Mouse (Mus musculus): ENCODE results near the gene Zdhhc19.

Gene Zdhhc19

DNA sequence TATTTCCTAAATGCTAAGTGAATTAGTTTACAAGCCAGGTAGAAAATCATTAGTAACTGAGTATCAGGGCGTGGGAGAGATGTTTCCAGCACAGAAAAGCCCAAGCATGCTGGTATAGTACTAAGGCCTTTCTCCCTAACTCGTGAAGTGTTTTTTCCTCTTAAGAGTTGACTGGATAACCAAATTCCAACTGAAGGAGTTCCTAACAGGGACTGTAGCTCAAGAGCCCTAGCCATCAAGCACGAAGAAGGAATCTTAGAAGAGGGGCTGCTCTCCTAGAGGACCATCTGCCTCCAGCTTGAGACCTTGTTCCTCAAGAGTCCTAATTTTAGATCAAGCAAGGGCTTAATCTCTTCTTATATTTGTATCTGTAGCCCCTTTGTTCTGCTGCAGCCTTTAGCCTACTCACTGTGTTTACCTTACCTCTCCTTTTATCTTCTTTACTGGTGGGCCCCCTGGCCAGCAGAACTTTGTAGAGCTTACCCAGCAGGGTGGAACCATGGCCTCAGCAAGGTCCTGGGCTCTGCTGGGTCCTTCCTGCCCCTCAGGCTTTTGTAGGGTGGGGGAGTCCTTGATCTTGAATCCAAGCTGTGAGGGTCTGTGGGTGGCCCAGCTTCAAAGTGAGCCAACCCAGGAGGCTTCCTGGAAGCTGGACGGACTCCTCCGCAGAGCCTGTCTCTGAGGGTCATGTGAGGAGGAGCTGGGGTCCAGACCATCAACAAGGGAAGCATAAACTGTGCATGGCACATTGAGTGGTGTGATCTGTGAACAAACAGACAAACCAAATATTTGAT, 42.0 kb downstream of the Zdhhc19 start:
- in situ Hi-C loops (cut with MboI; ENCODE audit: unreplicated experiment in 2 of 2) = no loop called here

DNA sequence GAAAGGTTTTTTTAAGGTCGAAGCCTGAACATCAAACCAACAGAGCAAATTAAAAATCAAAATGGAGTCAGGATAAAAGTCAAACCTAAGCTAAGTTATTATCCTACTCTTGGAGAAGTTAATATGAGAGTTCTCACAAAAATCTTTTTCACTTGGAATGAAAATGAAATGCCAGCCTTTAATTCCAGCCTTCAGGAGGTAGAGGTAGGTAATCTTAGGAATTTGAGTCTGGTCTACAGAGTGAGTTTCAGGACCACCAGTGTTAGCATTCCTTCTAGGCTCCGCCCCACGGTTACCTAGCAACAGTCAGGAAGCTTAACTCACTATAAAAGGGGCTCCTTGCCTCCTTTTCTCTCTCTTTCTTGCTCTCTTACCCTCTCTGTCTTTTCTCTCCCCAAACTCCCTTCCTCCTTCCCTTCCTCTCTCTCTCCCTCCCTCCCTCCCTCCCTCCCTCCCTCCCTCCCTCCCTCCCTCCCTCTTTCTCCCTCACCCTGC, 42.7 kb downstream of the Zdhhc19 start:
- in situ Hi-C loops (cut with MboI; ENCODE audit: unreplicated experiment in 2 of 2) = no loop called here

DNA sequence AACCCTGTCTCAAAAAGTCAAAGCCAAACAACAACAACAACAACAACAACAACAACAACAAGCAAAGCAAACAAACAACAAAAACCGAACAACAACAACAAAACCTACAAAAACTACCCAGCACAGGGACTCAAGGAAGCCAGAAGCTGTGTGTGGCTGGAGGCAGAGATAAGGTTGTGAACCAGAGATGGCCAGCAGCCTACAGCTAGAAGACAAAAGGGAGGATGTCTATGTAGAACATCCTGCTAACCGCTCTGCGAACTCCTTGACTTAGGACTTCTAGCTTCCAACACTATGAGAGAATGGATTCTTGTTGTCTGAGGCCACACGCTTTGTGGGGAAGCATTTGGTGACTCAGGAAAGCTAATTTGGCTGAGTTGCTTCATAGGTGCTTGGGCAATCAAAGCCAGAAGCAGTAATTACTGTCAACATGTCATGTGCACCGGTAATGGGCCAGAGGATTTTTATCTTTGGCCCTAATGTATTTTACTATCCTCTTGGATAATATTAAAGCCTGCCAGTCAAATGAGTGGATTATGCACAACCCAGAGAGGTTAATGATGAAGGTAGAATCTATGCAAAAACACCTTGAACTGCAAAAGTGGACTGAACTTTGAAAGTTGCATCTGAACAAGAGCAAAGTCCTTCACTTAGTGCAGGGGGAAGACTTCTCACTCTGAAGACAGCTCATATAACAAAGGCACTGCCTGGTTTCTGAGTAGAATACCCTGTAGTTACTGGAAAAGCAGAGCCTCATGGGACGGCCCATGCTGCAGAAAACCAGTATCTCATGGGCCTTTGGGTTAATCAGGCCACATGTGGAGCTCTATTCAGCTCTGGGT, 45.5 kb downstream of the Zdhhc19 start:
- in situ Hi-C loops (cut with MboI; ENCODE audit: unreplicated experiment in 2 of 2) = no loop called here

DNA sequence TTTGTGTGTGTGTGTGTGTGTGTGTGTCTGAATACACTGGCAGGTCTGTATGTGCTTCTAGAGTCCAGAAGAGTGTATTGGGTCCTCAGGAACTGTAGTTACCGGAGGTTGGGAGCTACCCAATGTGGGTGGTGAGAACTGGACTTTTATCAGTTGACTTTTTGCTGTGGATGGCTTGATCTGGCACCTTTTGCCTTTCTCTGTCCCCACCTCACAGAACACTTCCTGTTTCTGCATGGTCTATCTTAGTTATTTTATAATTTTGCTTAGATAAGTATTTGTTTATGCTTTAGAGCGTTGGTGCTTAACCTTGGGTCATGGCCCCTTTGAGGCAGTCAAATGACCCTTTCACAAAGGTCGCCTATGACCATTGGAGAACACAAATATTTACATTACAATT, 47.4 kb downstream of the Zdhhc19 start:
- in situ Hi-C loops (cut with MboI; ENCODE audit: unreplicated experiment in 2 of 2) = no loop called here

DNA sequence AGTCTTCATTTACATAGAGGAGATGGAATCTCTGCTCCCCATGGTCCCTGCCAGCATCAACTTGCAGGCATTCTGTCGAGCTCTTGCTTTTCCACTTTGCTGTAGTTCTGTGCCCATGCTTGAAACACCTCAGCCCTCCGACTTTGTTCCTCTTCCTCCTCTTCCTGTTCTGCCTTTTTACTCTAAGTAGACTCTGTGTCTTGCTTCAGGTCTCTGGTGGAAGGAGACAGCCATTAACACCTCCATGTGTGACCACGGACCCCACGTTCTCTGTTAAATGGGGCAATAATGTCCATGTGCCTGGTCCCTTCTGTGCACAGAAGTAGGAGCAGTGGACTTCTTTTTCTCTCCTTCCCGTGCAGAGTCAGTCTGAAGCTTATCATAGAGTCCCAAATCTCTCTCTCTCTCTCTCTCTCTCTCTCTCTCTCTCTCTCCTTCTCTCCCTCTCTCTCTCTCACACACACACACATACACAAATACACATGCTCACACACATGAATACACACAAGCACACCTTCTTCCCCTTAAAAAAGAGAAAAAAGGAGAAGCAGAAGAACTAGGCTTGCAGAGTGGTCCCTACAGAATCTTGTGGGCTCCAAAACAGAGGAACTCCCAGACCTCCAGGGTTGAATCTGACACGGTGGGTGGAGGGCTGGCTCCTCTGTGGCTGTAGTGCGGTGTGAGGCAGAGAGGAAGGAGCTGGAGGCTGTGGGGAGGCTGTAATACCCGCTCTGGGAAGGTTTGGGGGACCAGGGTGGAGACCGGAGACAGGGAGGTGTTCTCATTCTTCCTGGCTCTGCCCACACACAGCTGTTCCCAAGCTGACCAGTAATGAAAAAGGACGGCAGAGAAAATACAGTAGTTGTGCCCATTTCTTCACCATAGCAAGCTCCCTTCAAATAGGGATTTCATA, 51.3 kb downstream of the Zdhhc19 start:
- in situ Hi-C loops (cut with MboI; ENCODE audit: unreplicated experiment in 2 of 2) = no loop called here

DNA sequence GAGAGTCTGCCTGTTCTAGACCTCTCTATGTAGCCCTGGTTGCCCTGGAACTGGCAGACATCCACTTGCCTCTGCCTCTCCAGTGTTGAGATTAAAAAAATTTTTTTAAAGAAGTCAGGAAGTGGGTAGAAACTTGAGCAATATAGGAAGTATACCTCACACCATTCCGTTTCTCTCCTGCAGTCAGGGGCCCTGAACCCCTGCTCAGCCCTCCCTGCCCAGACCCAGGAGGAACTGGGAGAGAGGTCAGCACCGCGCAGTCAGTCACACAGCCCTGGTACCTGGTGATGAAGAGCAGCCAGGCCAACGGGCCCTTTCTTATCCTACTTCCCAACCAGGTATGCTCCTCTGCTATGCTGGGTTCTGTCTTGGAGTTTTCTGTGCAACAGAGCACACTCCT, 54.0 kb downstream of the Zdhhc19 start:
- in situ Hi-C loops (cut with MboI; ENCODE audit: unreplicated experiment in 2 of 2) = no loop called here

DNA sequence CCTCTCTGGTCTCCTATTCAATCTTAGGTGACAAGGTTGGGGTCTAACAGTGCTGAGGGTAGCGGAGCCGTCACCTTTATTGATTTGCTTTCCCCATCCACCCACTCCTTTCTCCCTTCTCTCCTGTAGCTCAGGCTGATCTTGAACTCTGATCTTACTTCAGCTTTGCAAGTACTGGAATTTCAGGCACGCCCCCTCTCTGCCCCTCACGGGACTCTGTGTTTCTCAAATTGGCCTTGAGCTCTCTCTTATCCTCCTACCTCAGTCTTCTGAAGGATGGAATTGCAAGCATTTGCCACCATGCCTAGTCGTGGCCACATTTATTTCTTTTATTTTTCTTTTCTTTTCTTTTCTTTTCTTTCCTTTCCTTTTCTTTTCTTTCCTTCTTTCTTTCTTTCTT, 54.4 kb downstream of the Zdhhc19 start:
- in situ Hi-C loops (cut with MboI; ENCODE audit: unreplicated experiment in 2 of 2) = no loop called here

DNA sequence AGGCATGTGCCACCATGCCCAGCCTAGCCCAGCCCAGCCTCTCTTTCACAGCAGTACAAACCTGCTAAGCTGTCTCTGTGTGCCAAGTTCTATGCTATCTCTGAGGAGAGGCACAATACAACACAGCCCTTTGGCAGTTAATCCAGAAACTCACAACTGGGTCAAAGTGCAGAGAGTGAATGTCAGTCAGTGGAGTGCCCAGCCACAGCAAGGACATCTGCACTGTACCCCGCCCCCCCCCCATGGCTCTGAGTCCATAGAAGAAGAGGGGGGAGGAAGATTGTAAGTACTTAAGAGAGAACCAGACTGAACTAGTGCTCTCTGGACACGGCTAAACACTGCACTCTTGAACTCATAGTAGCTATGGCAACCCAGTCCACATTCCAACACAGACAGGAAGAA, 55.3 kb downstream of the Zdhhc19 start:
- in situ Hi-C loops (cut with MboI; ENCODE audit: unreplicated experiment in 2 of 2) = no loop called here

DNA sequence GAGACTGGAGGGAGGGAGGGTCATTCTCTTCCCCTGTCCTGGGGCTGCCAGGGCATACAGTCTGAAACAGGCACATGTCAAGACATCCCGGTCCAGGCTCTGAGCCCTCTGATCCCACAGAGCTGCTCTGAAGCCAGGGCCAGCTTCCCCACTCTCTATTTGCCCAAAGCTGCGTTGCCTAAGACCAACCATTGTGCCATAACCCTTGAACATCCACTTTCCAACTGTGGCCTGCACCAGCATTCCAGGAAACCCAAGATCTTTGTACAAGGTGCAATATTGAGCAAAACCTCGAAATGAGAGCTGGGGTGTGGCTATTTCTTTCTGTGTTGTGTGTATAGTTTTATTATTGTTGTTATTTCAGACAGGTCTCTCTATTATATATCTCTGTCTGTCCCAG, 59.5 kb downstream of the Zdhhc19 start:
- in situ Hi-C loops (cut with MboI; ENCODE audit: unreplicated experiment in 2 of 2) = loop anchor here in 1 of 2 experiments (5.0 kb wide), 1 partner anchor 52 kb away; the partner anchor contains the start of gene Tfrc

DNA sequence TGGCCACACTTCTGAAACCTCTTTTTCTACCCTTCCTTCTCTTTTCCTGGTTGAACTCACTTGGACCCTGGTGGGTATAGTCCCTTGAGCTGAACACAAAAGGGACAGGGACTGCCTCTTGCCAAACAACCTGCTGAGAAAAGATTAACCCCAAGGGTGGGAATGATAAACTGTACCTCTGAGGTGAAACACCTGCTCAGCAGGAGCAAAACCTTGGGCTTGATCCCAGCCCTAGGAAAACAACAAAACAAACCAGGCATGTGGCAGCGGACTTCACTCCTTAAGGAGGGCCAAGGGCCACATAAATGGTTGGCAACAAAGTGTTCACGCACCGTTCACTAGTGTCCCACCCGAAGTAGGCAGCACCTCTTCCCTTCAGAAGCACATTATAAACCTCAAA, 63.4 kb downstream of the Zdhhc19 start:
- in situ Hi-C loops (cut with MboI; ENCODE audit: unreplicated experiment in 2 of 2) = loop anchor here in 1 of 2 experiments (5.0 kb wide), 1 partner anchor 48 kb away; the partner anchor contains the start of gene Tfrc

DNA sequence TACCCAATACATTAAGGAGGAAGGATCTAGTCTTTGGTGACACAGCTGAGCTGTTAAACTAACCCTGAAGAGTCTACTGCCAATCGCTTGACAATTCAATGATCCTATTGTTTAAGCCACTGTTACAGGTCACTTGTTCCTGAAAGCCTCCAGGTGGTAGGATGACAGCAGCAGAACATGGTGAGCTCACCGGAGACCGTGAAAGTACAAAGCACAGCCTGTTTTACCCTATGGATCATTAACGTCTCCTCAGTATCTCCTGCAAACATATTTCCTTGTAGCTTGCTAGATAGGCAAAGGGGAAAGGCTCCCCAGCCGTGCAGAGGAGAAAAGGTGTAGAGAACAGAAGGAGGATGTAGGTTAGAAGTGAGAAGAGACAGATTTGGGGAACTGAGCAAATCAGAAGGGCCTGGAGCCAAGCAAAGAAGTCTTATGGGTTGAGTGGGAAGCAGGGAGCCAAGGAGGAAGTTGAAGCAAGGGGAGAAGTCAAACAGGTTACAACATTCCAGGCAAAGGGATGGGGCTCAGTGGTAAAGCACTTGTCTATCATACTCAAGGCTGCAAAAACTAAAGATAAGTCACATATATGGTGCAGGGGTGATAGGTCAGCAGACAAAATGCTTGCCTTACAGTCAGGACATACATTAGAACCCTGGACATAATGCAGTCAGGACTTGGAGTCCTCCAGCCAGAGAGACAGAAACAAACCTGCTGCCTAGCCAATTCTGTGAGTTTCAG, 67.2 kb downstream of the Zdhhc19 start:
- in situ Hi-C loops (cut with MboI; ENCODE audit: unreplicated experiment in 2 of 2) = no loop called here

DNA sequence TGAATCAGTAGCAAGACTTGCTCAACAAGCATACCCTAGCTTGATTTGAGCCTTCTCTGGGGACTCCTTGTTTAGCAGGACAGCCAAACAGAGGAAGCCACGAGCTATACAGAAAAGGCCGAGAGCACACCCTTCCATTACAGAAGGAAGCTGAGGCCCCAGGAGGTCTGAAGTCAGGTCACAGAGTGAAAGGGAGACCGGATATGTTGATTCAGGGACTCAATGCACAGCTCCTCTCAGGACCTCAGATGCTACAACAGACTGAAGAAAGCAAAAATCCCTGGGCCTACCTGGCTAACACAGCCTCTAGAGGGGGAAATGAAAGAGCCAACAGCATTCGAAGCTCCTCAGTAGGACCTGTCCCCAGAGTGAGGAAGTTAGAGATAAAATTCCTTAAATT, 71.2 kb downstream of the Zdhhc19 start:
- in situ Hi-C loops (cut with MboI; ENCODE audit: unreplicated experiment in 2 of 2) = no loop called here

DNA sequence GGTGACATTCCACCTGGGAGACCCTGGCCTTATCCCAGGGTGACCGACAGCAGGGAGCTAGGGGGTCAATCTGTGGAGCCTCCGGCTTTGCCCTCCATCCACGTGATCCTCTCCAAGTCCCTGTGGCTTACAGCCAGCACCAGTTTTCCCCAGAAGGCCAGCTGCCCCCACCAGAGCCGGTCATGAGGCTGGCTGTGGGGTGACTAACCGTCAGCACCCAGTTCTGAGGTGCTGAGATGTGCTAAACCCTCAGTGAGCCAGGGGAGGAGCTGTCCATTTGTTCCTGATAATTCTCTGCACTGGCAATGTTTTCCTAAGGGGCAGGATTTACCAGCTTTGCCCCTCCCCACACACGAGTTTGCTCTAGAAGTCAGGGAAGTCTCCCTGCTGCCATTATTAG, 72.3 kb downstream of the Zdhhc19 start:
- in situ Hi-C loops (cut with MboI; ENCODE audit: unreplicated experiment in 2 of 2) = no loop called here

DNA sequence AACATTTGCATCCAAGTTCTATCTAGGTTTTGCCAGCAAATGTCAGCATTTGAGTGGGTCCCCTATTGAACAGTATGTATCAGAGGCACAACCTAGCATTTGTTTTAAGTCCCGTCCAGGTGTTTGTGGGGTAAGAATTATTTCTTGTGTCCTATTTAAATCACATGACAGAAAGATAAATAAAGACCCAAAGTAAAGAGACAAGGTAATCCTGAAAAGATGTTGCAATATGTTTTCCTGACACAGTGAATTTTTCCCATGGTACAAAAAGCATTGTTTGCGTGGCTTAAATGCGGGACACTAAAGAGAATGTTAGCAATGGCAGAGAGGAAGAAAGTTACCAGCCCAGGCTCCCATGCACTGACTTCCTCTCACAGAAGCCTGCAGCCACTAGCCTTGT, 74.0 kb downstream of the Zdhhc19 start:
- in situ Hi-C loops (cut with MboI; ENCODE audit: unreplicated experiment in 2 of 2) = no loop called here

DNA sequence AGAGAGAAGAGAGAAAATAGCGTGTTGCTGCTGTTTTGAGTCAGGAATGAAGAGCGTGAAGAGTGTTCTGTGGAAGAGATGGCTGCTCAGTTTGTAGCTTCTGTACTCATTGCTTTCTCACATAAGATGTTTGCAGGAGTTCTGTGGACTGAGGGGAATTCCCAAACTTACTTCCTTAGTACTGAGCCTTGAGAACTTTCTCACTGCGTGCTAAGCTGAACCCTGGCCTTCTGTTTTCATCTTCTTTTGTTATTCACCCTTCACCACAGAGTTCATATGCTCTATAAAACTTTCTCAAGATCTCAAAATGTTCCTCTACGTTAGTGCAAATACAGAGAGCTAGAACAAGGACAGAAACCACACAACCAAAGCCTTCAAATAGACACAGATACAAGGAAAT, 76.5 kb downstream of the Zdhhc19 start:
- in situ Hi-C loops (cut with MboI; ENCODE audit: unreplicated experiment in 2 of 2) = no loop called here

DNA sequence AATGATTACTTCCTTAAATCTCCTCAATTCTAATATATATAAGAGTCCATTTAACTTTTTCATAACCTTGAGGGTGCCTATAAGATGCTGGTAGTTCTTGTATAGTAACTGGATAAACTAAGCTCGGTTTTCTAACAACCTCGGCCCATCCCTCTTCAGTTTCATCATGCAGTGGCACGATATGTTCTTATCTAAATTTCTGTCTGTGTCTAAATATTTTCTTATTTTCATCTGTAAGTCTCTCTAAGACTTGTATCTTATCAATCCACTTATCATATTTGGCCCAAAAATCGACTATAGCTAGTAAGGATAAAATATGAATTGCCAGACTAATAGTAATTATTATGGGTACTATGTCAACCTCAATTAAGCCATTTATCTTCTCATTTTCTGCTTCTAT, 90.4 kb downstream of the Zdhhc19 start:
- in situ Hi-C loops (cut with MboI; ENCODE audit: unreplicated experiment in 2 of 2) = no loop called here

DNA sequence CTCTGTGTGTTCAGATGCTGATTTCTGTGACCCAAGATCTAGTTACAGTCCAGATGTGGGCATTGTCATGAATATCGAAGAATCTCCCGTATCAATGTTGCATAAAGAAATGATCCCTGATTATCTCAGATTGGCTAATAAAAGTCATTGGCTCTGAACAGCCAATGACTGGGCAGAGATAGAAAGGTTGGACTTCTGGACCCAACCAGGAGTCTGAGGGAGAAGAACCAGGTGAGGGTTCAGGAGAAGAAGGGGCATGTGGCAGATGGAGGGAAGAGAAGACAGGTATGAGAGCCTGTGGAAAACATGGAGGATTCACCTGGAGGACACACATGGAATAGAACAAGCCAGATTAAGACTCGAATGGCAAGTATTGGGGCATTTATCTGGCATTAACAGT, 92.5 kb downstream of the Zdhhc19 start:
- in situ Hi-C loops (cut with MboI; ENCODE audit: unreplicated experiment in 2 of 2) = no loop called here

DNA sequence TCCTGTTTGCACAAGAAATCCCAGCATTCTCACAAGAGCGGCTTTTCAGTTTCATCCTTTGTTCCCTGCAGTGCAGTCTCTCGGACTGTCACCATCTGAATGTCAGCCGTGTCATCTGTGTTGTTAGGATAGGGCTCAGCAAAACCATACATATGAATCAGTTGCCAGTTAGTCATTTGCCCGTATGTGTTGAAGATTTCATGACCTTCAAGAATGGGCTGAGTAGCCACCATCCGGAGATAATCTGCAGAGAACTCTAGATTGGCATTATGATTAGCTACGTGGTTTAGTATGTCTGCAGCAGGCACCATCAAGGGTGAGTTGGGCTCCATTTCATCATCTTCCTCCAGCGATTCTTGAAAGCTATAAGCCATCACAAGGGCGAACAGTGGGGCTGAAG, 95.5 kb downstream of the Zdhhc19 start:
- in situ Hi-C loops (cut with MboI; ENCODE audit: unreplicated experiment in 2 of 2) = no loop called here

DNA sequence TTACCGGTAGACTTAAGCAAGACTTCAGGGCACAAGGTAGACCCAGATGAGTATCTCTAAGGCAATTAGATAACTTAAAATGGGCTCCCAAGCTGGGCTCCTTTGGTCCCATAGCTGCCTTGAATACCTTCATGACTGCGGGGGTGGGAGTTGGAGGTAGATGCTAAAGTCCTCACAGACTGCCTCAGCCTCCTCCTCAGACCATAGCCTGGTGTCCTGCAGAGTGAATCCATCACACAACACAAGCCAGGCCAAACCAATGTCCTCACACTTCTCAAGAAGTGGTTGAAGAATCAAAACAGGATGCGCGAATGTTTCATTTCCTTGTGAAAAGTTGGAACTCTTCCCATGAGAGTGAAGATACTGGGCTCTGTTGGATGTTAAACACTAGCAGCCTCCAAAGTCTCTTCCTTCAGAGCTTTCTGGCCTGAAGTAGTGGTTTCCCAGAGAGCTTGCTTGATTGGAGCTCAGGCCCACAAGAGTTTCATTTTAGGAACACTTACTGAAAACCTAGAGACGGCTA, 97.3 kb downstream of the Zdhhc19 start:
- in situ Hi-C loops (cut with MboI; ENCODE audit: unreplicated experiment in 2 of 2) = no loop called here

DNA sequence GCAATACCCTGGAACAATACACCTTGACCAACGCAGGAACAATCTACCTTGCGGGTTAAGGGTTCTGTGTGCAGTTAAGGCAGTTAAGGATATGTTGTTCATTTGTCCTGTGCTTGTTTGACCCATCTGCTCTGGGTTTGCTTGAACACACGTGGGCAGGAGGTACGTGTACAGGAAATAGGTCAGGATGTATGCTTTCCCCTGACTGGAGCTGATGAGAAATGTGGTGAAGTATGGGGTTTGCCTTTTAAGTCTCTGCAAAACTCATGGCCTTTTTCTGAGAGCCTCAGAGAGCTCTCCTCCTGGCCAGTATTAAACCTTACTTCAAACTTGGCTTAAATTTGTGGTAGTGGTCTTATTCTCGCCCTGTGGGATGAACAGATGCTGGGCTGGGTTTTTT, 97.9 kb downstream of the Zdhhc19 start:
- in situ Hi-C loops (cut with MboI; ENCODE audit: unreplicated experiment in 2 of 2) = no loop called here

Data from v-Abl transformed pro-B cells (cell line).